In the genomic region with DNA sequence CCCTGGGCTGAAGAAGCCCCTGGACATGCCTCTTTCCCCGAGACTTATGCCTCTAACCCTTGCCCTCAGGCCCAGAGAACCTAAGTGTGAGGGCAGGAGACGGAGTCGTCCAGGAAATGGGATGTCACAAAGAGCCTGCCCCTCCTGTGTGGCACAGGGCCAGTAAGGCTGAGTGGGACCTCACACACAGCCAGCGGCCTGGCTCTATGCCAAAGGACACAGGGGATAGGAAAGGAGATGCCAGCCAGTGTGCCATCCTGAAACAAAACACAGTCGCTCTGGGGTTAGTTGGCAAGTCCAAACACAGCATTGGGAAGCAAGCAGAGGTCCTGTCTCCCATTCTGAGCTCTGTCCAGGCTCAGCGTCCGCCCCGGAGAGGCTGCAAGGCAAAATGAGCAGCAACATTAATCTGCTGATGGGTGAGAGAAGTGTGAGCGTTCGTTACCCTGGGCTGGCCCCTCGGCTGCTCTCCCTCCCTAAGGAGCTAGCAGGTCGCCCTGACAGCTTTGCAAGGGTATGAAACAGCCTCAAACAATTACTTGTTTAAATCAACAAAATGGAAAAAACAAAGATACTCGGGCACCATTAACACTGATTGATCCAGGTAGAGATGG, we compare ENCODE assay signal across 11 mouse cellular contexts.
DNase-seq lines count a peak whose midpoint lies in the region; ATAC-seq lines count a peak whose summit lies in the region.
"Had no signal": no experiment of that assay in that cellular context is flagged by ENCODE, and none has a peak within 500 bp of the region (broad histone marks: within the 10 kb centered on the region; RNA-seq: fewer than 3 reads in every experiment).

No protein-coding gene starts in this region.

- H3K27ac ChIP-seq in embryonic facial prominence, embryonic 14.5 days (replicated peaks; ENCODE audit: low read depth, low read length) = no peak overlapping the region
- H3K27ac ChIP-seq in neural tube, embryonic 13.5 days (replicated peaks) = no peak overlapping the region
- H3K27ac ChIP-seq: macrophage had no signal

- H3K4me3 ChIP-seq in embryonic facial prominence, embryonic 14.5 days (ENCODE audit: low read depth, low read length) = no peak overlapping the region
- no peak overlapping the region for H3K4me3 ChIP-seq in neural tube, embryonic 13.5 days

- H3K9me3 ChIP-seq in embryonic facial prominence, embryonic 14.5 days (ENCODE audit: control insufficient read depth, low read length) = no peaks in the 10 kb centered on the region
- H3K9me3 ChIP-seq in neural tube, embryonic 13.5 days = no peaks in the 10 kb centered on the region

- no peak for ATAC-seq in embryonic facial prominence, embryonic 14.5 days (ENCODE audit: low read depth)
- ATAC-seq in neural tube, embryonic 13.5 days (ENCODE audit: low read depth) = peak; percentile 65

- no peak overlapping the region for H3K4me2 ChIP-seq in embryonic facial prominence, embryonic 14.5 days (ENCODE audit: low read depth, low read length)
- no peak overlapping the region for H3K4me2 ChIP-seq in neural tube, embryonic 13.5 days

- H3K36me3 ChIP-seq in embryonic facial prominence, embryonic 14.5 days (ENCODE audit: control insufficient read depth, insufficient read depth, low read length) = peaks cover 3% of the 10 kb centered on the region; the same call in 1 of the 2 replicates
- H3K36me3 ChIP-seq in neural tube, embryonic 13.5 days = peaks cover 22% of the 10 kb centered on the region; the same call in 1 of the 2 replicates

- H3K9ac ChIP-seq in embryonic facial prominence, embryonic 14.5 days (ENCODE audit: low read depth, low read length) = no peak overlapping the region
- no peak overlapping the region for H3K9ac ChIP-seq in neural tube, embryonic 13.5 days

- H3K27me3 ChIP-seq in embryonic facial prominence, embryonic 14.5 days (replicated peaks; ENCODE audit: control insufficient read depth, insufficient read depth, low read length) = no peaks in the 10 kb centered on the region
- no peaks in the 10 kb centered on the region for H3K27me3 ChIP-seq in neural tube, embryonic 13.5 days

- no peaks in the 10 kb centered on the region for H3K4me1 ChIP-seq in embryonic facial prominence, embryonic 14.5 days (ENCODE audit: control insufficient read depth, insufficient read depth, low read length)
- peaks cover 12% of the 10 kb centered on the region for H3K4me1 ChIP-seq in neural tube, embryonic 13.5 days (replicated peaks)

- 72% methylated on average over 13 of the region's 13 CpGs for WGBS in embryonic facial prominence, embryonic 14.5 days
- WGBS in neural tube, embryonic 13.5 days = 60% methylated on average over 13 of the region's 13 CpGs

- DNase-seq in cerebellum, postnatal 10 days = peak; percentile 76 to 82
- DNase-seq in cerebellum, adult 8-10 months = no peak
- peak; percentile 51 for DNase-seq in lung, postnatal 10 days
- DNase-seq in lung, postnatal 14 days = no peak
- DNase-seq in embryonic facial prominence, embryonic 14.5 days (ENCODE audit: low spot score) = peak; percentile 26
- no peak for DNase-seq in heart, adult 9 months (ENCODE audit: low spot score in 2 of 2)
- no peak for DNase-seq in thymus, adult 18-20 months
- DNase-seq: right cerebral cortex, adult 18-20 months; thymus, postnatal 36 days had no signal

Comparison
In these comparisons a context has a peak if more than half of its experiments do, and no peak if none do; other contexts are left out.
1. DNase-seq: peak in cerebellum, postnatal 10 days (2 of 2), lung, postnatal 10 days (single experiment) and embryonic facial prominence, embryonic 14.5 days (single experiment); none in cerebellum, adult 8-10 months (single experiment), lung, postnatal 14 days (single experiment), heart, adult 9 months (0 of 2) and thymus, adult 18-20 months (0 of 2).